Mouse (Mus musculus) neural tube, embryonic 12.5 days (tissue): Measurements from ENCODE around the gene Prr19. TPM values are rescaled to one million over a fixed set of nuclear protein-coding genes. Genes with fewer than 3 reads are reported as not detected.
"Not testable (repeated sequence)": the region's sequence is repeated elsewhere in the genome, so short reads cannot be mapped to it uniquely, and the experiment has no call there.

Experiments used
- ATAC-seq: fragments of 200-750 bp; cut with Nextera tagmentation; 2 replicates; pipeline ENCODE4 v1.8.0; 2017; ENCODE audit warnings: low read depth, mild to moderate bottlenecking, moderate TSS enrichment, moderate library complexity; ENCODE audit not compliant: low FRiP score
- H3K27ac ChIP-seq: fragments of 300-500 bp; sonication (generic); 2 replicates; pipeline ENCODE4 v1.5.1; 2016
- H3K27me3 ChIP-seq: fragments of 300-500 bp; sonication (generic); replicated peaks from 2 replicates; pipeline ENCODE4 v1.6.1; 2016; ENCODE audit warnings: mild to moderate bottlenecking
- H3K36me3 ChIP-seq: fragments of 300-500 bp; sonication (generic); 2 replicates; pipeline ENCODE4 v1.6.1; 2016; ENCODE audit warnings: mild to moderate bottlenecking
- H3K4me1 ChIP-seq: fragments of 300-500 bp; sonication (generic); 2 replicates; pipeline ENCODE4 v1.6.1; 2016
- H3K4me2 ChIP-seq: fragments of 300-500 bp; sonication (generic); replicated peaks from 2 replicates; pipeline ENCODE4 v1.6.1; 2016; ENCODE audit warnings: mild to moderate bottlenecking
- H3K4me3 ChIP-seq: fragments of 300-500 bp; sonication (generic); 2 replicates; pipeline ENCODE4 v1.5.1; 2016
- H3K9ac ChIP-seq: fragments of 300-500 bp; sonication (generic); 2 replicates; pipeline ENCODE4 v1.6.1; 2016; ENCODE audit warnings: mild to moderate bottlenecking
- H3K9me3 ChIP-seq: fragments of 300-500 bp; sonication (generic); 2 replicates; pipeline ENCODE4 v1.6.1; 2016; ENCODE audit warnings: mild to moderate bottlenecking
- WGBS: fragments of 180-500 bp; shearing (Covaris S2); methylation state at CpG from one replicate; pipeline ENCODE4 v1.1.7; 2016; 5-methylcytosine and 5-hydroxymethylcytosine counted together
- polyA plus RNA-seq: library from polyadenylated mRNA; unstranded; fragments of >200 nt; fragmentation: Nextera tagmentation; extraction: Ambion mirVana; gene quantifications from 2 replicates; pipeline ENCODE4 v1.2.1, GENCODE M21; 2016

Gene Prr19
- polyA plus RNA-seq, result 1.1 and 1.5 TPM in 2 replicates

GRCm38 (mm10) chr7:25301063-25301462, at the start of gene Prr19:
Gene Prr19 (plus strand): TSS chr7:25301411.
- no peak within 1 kb of the TSS for H3K4me2 ChIP-seq

GRCm38 (mm10) chr7:25251822-25252221, 49.4 kb upstream of the Prr19 start:
- H3K9me3 ChIP-seq, result no peaks in the 10 kb centered on the region
- H3K27ac ChIP-seq, result 0 out of 2 replicates have a peak overlapping the region, but pooled peaks have one; percentile 12
- peak overlapping the region; percentile 89 for H3K4me3 ChIP-seq
- H3K9ac ChIP-seq, result peak overlapping the region; percentile 83; the same call in 1 of the 2 replicates
- no peak for ATAC-seq
- H3K36me3 ChIP-seq, result no peaks in the 10 kb centered on the region
- H3K27me3 ChIP-seq, result no peaks in the 10 kb centered on the region
- WGBS, result 11% methylated on average over 8 of the region's 8 CpGs
- H3K4me2 ChIP-seq, result peak overlapping the region; percentile 96
- peaks cover 40% of the 10 kb centered on the region for H3K4me1 ChIP-seq

More at GRCm38 (mm10) chr7:25301063-25301462, at the start of gene Prr19:
- Histone ChIP-seq H3K27me3 (no peaks in the 10 kb centered on the region), H3K9me3 (no peaks in the 10 kb centered on the region), H3K9ac (no peak within 1 kb of the TSS), H3K36me3 (peaks cover 1% of the 10 kb centered on the region), H3K4me3 (no peak within 1 kb of the TSS), H3K27ac (no peak within 1 kb of the TSS), H3K4me1 (peaks cover 14% of the 10 kb centered on the region)
- 50% methylated on average over 19 of the region's 19 CpGs for WGBS
- peak; percentile 6; the same call in 1 of the 2 replicates for ATAC-seq

- Histone ChIP-seq H3K9ac (no peak overlapping the region), H3K36me3 (no peaks in the 10 kb centered on the region), H3K27me3 (no peaks in the 10 kb centered on the region; the same call in 1 of the 2 replicates), H3K9me3 (no peaks in the 10 kb centered on the region), H3K27ac (no peak overlapping the region), H3K4me1 (peaks cover 3% of the 10 kb centered on the region), H3K4me3 (no peak overlapping the region), H3K4me2 (no peak overlapping the region)
- no peak for ATAC-seq
- WGBS, result 77% methylated on average over 1 of the region's 1 CpGs
These were observed 39.3 kb upstream of the Prr19 start for GRCm38 (mm10) chr7:25261896-25262295.

GRCm38 (mm10) chr7:25263968-25264870, 37.0 kb upstream of the Prr19 start:
- H3K27me3 ChIP-seq, result no peaks in the 10 kb centered on the region; the same call in 1 of the 2 replicates
- WGBS, result 20% methylated on average over 17 of the region's 17 CpGs
- H3K36me3 ChIP-seq, result no peaks in the 10 kb centered on the region
- H3K4me1 ChIP-seq, result peaks cover 11% of the 10 kb centered on the region
- no peak overlapping the region for H3K4me2 ChIP-seq
- H3K4me3 ChIP-seq, result no peak overlapping the region
- no peak overlapping the region for H3K27ac ChIP-seq
- ATAC-seq, result no peak
- H3K9me3 ChIP-seq, result no peaks in the 10 kb centered on the region
- no peak overlapping the region for H3K9ac ChIP-seq

- not testable (repeated sequence) for H3K27me3 ChIP-seq, H3K4me3 ChIP-seq, H3K27ac ChIP-seq, H3K9ac ChIP-seq, H3K9me3 ChIP-seq, H3K36me3 ChIP-seq, ATAC-seq, H3K4me2 ChIP-seq
- 89% methylated on average over 5 of the region's 5 CpGs for WGBS
- H3K4me1 ChIP-seq, result peaks cover 19% of the 10 kb centered on the region
These were observed 35.5 kb upstream of the Prr19 start for GRCm38 (mm10) chr7:25265743-25266142.

- Histone ChIP-seq H3K4me1 (peaks cover 21% of the 10 kb centered on the region), H3K27ac (no peak overlapping the region), H3K9me3 (no peaks in the 10 kb centered on the region), H3K4me3 (no peak overlapping the region), H3K9ac (no peak overlapping the region), H3K4me2 (peak overlapping the region; percentile 58), H3K36me3 (peaks cover 7% of the 10 kb centered on the region), H3K27me3 (no peaks in the 10 kb centered on the region; the same call in 1 of the 2 replicates)
- 87% methylated on average over 8 of the region's 8 CpGs for WGBS
- ATAC-seq, result no peak
These were observed 34.8 kb upstream of the Prr19 start for GRCm38 (mm10) chr7:25266180-25266962.

- WGBS, result under 1% methylated on average over 29 of the region's 29 CpGs
- ATAC-seq, result peak; percentile 89
- Histone ChIP-seq H3K4me2 (peak within 1 kb of the TSS; percentile 80), H3K27ac (peak within 1 kb of the TSS; percentile 75), H3K4me3 (peak within 1 kb of the TSS; percentile 82), H3K4me1 (peaks cover 21% of the 10 kb centered on the region), H3K36me3 (peaks cover 16% of the 10 kb centered on the region), H3K9ac (peak within 1 kb of the TSS; percentile 84), H3K9me3 (no peaks in the 10 kb centered on the region), H3K27me3 (no peaks in the 10 kb centered on the region; the same call in 1 of the 2 replicates)
These were observed 33.9 kb upstream of the Prr19 start, which contains the start of gene Cic for GRCm38 (mm10) chr7:25267301-25267750. Gene Cic (plus strand): TSS chr7:25267704.

GRCm38 (mm10) chr7:25267751-25268463, 33.3 kb upstream of the Prr19 start:
- peaks cover 22% of the 10 kb centered on the region for H3K36me3 ChIP-seq
- peak overlapping the region; percentile 75 for H3K27ac ChIP-seq
- H3K4me3 ChIP-seq, result peak overlapping the region; percentile 82
- peak; percentile 95 for ATAC-seq
- under 1% methylated on average over 33 of the region's 33 CpGs for WGBS
- H3K4me1 ChIP-seq, result peaks cover 21% of the 10 kb centered on the region
- no peaks in the 10 kb centered on the region for H3K9me3 ChIP-seq
- H3K27me3 ChIP-seq, result no peaks in the 10 kb centered on the region; the same call in 1 of the 2 replicates
- H3K9ac ChIP-seq, result peak overlapping the region; percentile 84
- H3K4me2 ChIP-seq, result peak overlapping the region; percentile 80

- H3K4me2 ChIP-seq, result peak overlapping the region; percentile 80
- no peaks in the 10 kb centered on the region for H3K9me3 ChIP-seq
- H3K36me3 ChIP-seq, result peaks cover 29% of the 10 kb centered on the region
- ATAC-seq, result no peak
- WGBS, result 4% methylated on average over 7 of the region's 7 CpGs
- peak overlapping the region; percentile 82 for H3K4me3 ChIP-seq
- H3K9ac ChIP-seq, result peak overlapping the region; percentile 84
- H3K4me1 ChIP-seq, result peaks cover 21% of the 10 kb centered on the region
- H3K27me3 ChIP-seq, result no peaks in the 10 kb centered on the region; the same call in 1 of the 2 replicates
- H3K27ac ChIP-seq, result peak overlapping the region; percentile 75; the same call in 1 of the 2 replicates
These were observed 32.6 kb upstream of the Prr19 start for GRCm38 (mm10) chr7:25268588-25268987.

- Histone ChIP-seq H3K27ac (no peak overlapping the region), H3K4me1 (peaks cover 21% of the 10 kb centered on the region), H3K9me3 (no peaks in the 10 kb centered on the region), H3K4me3 (peak overlapping the region; percentile 82), H3K27me3 (no peaks in the 10 kb centered on the region; the same call in 1 of the 2 replicates), H3K4me2 (peak overlapping the region; percentile 80), H3K36me3 (peaks cover 32% of the 10 kb centered on the region), H3K9ac (peak overlapping the region; percentile 84)
- ATAC-seq, result no peak
- WGBS, result 53% methylated on average over 4 of the region's 4 CpGs
These were observed 32.2 kb upstream of the Prr19 start for GRCm38 (mm10) chr7:25269029-25269428.

GRCm38 (mm10) chr7:25269545-25270271, 31.5 kb upstream of the Prr19 start:
- Histone ChIP-seq H3K4me2 (peak overlapping the region; percentile 80), H3K36me3 (peaks cover 32% of the 10 kb centered on the region), H3K4me1 (peaks cover 28% of the 10 kb centered on the region), H3K9ac (peak overlapping the region; percentile 84; the same call in 1 of the 2 replicates), H3K27me3 (no peaks in the 10 kb centered on the region; the same call in 1 of the 2 replicates), H3K27ac (no peak overlapping the region), H3K9me3 (no peaks in the 10 kb centered on the region), H3K4me3 (peak overlapping the region; percentile 9)
- WGBS, result 90% methylated on average over 8 of the region's 8 CpGs
- no peak for ATAC-seq
